Mouse (Mus musculus) layer of hippocampus, adult 9-10 months (tissue): ENCODE results near the gene Aif1l.
"Not testable (repeated sequence)": the region's sequence is repeated elsewhere in the genome, so short reads cannot be mapped to it uniquely, and the experiment has no call there.

Experiments
- DNase-seq: peaks from one replicate; pipeline ENCODE4 v3.0.0; 2022; ENCODE audit warnings: low spot score

Aif1l gene

DNA sequence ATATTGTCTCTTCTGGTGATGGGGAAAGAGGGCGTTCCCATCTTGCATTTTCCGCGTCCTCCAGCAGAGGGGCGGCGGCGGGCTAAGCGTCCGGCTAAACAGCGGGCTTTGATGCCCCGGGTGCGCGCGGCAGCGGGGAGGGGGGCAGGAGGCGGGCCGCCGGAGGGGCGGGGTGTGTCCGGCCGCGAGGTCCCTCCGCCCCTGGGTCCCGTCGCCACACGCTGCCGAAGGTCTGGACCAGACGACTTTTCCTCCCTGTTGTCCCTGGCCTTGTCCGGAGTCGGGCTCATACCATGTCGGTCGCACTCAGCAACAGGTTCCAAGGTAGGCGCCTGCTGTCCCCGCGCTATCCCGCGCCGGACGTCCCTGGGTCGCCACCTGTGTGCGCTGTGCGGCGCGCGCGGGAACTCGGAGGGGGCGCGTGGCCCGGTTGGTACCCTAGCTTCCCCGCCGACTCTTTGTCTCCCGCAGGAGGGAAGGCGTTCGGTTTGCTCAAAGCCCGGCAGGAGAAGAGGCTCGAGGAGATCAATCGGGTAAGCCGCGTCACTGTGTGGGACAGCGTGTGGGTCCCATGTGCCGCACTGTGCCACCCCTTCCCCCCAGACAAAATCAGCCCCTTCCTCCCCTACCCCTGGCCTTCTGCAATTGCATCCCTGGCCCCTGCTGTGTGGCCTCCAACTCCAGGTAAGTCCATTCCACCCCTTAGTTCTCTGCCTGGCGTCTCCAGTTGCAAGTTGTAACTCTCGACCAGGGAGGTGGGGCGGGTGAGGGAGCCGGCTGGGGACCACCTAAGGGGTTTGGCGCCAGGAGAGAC is at the start of gene Aif1l:
Gene Aif1l (plus strand): TSS at position 82 of the 814 bp plus-strand sequence.
- DNase-seq: no peak

DNA sequence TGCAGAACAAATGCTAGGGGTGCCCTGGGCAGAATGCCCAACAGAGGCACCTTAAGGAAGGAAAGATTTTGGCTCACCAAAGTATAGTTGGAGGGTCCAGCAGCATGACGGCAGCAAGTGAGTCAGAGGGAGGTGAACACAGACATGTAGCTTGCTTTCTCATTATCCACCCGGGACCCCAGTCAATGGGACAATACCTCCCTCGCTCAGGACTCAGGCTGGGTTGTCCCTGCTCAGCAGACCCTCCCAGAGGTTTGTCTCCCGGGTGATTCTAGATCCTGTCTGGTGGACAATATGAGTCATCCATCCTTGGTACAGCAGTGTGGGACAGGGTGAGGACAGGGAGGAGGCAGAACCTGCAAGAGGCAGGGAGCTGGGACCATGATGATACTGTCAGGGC is 49.0 kb upstream of the Aif1l start:
- no peak for DNase-seq

DNA sequence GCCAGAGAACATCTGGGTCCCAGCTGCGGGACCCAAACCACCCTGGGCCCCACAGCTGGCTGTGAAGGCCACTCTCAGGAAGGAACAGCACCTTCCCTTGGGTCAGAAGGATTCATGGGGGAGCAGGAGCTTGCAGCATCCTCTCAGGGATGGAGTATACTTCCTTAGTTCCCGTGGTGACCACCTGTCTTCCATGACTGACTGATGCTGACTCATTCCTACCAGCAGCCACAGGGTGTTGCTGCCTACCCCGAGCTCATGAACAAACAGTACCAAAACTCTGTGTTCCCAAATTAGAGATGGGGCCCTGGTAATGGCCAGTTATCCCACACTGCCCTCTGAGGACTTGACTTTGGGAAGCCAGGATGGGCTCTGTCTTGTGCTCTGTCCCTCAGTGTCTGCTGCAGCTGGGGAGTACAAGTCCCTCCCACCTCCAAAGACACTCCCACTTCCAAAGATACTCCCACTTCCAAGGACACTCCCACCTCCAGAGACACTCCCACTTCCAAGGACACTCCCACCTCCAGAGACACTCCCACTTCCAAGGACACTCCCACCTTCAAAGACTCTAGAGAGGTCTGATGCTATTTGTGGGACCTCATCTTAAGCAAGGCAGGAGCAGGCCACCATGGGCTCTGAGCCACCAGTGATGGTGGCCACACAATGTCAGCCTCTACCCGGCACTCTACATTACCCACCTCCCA is 48.1 kb upstream of the Aif1l start:
- DNase-seq: no peak

DNA sequence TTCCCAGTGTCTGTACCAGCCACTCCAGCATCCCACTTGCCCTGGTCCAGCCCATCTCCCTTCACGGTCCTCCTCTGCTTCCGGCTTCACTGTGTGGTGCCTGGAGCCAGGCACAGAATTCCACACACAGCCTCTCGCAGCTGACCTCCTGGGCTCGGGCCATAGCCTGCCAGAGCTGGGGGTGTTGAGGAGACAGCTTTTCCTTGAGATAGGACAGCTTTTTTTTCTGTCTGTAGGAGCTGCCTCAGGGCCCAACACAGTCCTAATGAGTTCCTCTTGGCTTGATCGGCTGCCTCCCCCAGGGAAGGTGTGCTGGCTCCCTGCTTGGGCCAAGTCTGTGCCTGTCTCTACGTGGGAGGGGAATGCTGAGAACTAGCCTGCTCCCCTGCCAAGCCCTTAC is 45.9 kb upstream of the Aif1l start:
- DNase-seq: no peak

DNA sequence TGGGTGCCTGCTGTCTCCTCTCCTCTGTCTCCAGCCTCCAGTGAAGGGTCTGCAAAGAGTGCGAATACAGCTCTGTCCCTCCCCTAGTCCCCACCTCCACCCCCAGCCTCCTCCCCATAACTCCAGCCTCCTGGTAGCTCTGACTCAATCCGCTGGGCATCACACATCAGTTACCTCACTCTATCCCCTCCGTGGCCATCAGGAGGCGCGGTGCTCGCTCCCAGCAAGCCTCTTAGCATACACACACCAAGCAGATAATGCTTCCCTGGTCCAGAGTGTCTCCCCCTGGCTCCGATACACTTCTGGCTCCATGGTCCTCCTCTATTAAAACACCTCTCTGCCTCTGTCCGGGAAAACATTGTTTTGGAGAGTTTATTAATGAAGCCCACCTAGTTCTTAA is 45.3 kb upstream of the Aif1l start:
- DNase-seq: no peak

DNA sequence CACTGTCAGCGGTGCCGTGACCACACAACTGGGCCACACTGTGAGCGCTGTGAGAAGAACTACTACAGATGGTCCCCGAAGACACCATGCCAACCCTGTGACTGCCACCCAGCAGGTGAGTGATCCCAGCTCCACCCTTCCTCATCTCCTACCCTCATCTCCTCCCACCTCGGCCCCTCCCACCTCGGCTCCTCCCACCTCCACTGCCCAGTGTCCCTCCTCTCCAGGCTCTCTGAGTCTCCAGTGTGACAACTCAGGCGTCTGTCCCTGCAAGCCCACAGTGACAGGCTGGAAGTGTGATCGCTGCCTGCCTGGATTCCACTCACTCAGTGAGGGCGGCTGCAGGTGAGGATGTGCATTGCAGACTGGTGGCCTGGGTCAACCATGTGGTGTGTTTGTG is 44.3 kb upstream of the Aif1l start:
- no peak for DNase-seq

DNA sequence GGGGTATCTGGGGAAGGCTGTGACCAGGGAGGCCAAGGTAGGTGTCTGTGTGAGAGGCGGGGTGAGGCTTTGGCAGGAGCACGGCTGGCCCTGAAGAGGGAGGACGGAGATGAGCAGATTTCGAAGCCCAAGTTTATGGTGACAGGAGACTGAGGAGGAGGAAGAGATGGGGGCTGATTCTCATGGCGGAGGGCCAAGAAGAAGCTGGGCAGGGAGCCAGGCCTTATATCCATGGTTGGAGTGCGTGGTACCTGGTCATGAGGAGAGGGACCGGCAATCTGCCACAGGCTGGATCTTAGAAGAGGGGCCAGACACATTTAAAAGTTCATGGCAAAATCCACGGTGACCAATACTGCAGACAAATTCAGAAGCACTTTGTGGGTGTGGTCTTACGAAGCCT is 43.5 kb upstream of the Aif1l start:
- DNase-seq: no peak

DNA sequence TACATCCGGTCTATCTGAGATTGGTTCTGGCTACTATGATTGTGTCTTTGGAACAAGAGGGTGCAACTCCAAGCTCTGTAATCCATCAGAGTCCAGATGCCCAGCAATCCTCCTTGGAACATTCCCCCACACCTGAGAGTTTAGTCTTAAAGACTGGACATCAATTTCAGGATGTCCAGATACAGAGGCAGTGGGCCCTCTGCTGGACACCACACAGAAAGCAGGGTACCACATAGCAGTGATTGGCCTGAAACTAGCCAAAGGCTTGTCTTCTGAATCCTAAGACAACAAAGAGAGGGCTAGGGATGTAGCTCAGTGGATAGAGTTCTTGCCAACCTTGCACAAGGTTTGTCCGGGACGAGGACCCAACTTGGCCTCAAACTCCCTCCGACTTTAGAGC is 37.4 kb upstream of the Aif1l start:
- no peak for DNase-seq

DNA sequence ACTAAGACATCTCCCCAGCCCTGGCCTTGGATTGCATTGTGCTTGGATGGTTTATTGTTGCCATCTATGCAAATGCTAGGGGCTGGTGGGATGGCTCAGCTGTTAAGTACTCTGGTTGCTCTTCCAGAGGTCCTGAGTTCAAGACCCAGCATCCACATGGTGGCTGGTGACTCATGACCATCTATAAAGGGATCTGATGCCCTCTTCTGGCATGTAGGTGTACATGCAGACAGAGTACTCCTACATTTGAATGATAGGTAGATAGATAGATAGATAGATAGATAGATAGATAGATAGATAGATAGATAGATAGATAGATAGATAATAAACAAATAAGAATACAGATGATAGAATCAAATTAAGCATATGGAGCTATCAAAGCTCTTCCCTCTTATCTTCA is 35.7 kb upstream of the Aif1l start:
- not testable (repeated sequence) for DNase-seq

DNA sequence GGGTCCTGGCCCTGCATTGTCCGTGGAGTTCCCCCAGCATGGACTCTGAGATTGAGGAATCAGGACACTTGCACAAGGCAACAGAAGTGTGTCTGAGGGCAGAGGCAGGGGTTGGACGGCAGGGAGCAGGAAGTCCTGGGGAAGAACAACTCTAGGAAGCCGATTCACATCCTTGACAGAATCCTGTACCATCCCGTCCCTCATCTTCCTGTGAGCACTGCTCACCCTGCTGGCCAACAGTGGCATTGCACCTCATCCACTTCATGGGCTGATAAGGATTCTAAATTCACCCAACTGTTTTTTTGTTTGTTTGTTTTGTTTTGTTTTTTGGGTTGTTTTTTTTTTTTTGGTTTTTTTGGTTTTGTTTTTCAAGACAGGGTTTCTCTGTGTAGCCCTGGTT is 34.8 kb upstream of the Aif1l start:
- peak; percentile 63 for DNase-seq

DNA sequence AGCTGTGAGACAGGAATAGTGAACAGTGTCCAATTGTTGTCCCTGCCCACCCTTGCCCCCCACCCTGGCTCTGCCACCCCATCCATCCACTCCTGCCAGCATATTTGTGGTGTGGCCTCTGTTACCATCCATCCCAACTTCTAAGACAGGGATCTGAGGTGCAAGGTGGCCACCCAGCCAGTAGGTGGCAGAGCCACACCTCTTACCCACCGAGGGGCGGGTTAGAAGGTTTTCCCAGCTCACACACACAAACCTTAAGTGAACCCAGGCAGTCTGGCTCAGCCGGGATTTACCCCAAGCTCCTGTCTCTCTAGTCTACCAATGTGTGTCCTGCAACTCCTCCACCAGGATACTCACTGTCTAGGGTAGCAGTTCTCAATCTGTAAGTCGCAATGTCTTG is 32.3 kb upstream of the Aif1l start:
- DNase-seq: peak; percentile 24

DNA sequence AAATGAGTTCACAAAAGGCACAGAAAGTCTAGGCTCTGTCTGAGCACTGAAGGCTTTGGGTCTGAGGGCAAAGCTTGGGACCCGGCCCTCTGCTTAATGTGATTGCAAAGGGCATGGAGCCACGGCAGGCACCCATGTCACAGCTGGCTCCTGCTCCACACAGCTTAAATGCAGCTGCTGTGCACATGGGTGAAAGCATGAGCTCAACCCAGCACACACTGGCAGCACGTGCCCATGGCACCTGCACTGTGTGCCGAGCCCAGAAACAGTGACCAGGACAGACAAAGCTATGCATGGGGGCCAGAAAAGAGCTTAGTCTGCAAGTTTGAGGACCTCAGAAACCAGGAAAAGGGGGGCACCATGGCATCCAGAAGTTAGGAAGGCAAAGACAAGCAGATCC is 26.3 kb upstream of the Aif1l start:
- no peak for DNase-seq

DNA sequence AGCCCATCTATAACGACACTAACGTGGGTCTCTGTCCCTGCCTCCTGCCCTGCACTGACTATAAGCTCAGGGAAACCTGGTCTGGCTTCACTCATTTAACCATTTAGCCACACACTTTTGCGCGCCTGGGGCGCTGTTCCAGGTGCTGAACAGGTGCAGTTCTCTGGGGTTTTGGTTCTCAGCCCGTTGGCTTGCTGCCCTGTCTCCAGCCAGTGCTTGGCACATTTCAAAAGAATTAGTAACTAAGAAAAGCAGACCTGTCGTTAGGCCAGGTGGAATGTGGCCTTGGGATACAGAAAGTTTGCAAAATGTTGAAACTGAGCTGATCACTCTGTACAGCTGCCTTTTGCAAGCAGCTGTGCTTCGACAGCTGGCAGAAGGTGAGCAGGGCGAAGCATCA is 25.1 kb upstream of the Aif1l start:
- DNase-seq: no peak

DNA sequence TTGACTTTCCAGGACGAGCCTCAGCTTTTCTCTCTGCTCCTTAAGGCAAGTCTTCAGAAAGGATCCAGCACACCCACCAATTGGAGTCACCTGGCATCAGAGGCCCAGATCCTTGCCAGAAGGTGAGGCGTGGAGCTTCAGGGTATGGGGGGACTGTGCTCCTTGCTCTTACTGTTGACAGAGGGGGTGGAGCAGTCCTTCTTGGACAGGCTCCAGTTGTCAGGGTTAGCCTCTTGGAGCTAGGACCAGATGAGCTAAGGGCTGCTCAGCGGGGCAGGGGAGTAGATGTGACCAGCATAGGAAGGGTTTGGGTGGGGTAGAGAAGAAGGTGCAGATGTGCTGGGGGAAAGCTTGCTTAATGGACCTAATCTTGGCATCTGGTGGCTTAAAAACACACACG is 24.0 kb upstream of the Aif1l start:
- no peak for DNase-seq

DNA sequence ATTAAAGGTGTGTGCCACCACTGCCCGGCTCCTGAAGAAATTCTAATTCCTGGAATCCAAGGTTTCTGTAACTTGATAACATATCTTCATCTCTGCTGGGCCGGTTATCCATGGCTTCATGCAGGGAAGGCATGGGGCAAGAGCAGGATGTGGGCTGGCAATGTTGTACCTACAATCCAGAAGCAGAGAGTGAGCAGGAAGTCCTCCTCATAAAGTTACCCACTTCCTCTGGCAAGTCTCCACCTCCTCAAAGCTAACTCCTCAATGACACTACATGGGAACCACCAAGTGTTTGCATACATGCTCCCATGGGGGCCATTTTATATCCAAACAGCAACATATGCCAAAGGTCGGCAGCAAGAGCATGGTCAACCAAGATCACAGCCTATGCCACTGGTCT is 20.3 kb upstream of the Aif1l start:
- DNase-seq: no peak

DNA sequence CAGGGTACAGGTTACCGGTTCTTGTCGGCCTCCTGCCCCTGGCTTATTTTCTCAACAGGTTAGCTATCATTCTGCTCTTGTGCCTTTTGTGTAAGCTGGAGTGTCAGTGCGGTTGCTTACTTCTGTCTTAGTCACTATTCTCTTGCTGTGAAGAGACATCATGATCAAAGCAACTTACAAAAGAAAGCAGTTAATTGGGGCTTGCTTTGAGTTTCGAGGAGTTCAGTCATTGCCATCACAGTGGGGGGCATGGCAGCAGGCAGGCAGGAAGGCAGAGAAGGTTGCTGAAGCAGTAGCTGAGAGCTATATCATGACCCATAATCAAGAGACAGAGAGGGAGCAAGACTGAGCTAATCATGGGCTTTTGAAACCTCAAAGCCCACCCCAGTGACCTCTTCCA is 15.4 kb upstream of the Aif1l start:
- no peak for DNase-seq

DNA sequence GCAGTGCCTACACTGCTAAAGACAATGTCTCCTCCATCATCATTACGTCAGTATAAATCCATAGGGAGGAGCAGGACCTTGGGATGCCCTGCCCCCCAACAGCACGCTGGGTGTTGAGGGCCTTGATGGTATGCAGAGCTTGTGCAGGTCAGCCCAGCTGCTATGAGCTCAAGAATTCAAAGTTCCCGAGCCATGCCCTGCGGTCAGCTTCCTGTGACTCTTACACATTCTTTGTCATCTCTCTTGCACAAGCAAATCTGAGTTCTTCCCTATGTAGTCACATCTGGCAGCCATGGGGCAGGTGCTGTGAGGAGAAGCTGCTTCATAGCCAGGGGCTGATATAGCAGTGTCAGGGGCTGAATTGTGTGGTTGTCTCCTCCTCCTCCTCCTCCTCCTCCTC is 14.9 kb upstream of the Aif1l start:
- no peak for DNase-seq

DNA sequence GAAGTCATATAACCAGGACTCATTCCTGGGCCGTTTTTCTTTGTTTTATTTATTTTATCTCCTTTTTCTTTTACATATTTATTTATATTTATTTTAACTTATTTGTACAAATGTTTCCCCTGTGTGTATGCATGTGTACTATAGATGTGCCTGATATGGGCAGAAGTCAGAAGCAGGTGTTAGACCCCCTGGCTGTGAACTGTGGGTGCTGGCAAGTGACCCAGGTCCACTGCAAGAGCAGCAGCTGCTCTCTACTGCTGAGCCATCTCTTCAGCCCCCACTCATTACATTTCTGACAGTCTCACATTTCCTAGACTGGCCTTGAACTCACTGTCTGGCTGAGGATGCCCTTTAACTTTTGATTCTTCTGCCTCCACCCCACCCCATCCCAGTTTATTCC is 11.6 kb upstream of the Aif1l start:
- no peak for DNase-seq

DNA sequence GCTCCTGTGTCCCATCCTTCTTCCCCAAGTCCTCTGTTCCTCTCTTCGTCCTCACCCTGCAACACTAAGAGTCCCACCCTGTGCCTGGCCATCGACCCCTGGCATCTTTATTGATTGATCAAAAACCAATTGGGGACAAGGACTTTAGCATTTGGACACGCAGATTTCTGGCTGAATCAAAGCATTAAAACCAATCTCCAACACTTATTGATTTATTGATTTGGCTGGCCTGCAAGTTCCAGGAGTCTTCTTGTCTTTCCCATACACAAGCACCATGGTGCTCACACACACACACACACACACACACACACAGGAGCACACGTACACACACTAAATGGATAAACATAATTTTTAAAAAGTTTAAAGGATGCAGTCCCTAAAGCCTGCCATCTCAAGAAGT is 6.9 kb upstream of the Aif1l start:
- DNase-seq: no peak

DNA sequence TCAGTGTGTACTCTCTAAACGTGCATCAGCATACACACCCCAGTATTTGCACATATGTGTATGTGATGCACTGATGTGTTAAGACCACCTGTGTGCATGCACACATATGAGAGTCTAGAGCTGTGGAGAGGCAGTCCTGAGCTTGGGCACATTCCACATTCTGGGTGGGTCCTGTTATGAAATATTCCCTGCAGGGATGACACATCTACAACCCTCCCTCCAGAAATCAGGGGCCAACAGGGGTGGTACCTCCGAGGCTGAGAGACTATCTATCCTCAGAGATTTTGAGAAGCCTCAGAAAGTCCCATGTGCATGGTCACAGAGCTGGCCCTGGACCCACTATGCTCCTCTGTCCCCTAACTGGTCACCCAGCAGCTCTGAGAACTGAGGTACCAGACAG is 4.4 kb upstream of the Aif1l start:
- DNase-seq: no peak

DNA sequence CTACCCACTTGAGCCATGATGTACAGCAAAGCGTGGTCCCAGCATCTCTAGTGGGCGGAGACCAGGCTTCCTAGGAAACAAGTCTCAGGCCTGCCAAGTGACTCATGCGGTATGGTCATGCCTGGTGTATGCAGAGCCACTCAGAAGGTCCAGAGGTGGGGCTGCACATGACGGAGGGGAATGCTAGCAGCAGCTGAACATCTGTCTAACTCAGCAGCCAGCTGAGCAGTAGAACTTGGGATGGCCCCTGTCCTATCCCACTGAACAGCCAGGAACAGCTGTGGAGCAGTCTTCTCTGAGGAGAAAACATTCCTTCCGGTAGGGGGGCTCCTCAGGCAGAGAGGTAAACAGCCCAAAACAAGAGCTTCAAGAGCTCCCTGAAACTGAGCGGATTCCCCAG is 1.5 kb upstream of the Aif1l start:
- no peak for DNase-seq

DNA sequence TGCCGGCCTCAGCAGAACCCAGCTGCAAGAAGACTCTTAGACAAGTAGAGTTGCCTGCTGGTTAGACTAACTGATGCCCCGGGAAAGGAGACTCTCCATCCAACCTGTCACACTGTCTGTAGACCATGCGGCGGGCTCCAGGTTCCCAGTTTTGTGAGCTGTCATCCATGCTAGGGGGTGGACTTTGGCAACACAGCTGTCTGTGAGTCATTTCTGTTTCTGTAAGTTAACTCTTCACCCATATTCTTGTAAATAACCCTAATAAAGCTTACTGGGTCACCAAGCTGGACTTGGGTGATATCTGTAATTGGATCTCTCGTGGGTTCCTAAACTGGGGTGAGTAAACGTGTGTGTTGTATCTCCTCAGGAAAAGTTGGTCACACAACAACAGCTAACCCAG is 1.1 kb upstream of the Aif1l start:
- DNase-seq: no peak

DNA sequence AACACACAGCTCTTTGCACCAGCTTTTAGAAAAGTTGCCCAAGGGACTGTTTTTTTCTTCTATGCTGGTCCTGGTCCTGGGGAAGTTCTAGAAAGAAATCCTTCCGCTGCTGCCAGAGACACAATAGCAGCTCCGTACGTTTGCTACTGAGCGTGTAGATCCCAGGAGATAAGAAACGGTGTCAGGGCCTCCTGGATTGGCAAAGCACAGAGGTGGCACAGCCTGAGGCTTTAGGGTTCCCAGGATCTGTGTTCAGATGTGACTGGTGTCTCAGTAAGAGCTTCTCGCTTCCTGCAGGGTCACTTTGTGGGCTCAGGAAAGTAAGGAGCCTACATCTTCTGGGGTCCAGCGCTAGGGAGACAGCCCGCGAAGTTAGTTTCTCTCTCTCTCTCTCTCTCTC is 1.0 kb downstream of the Aif1l start:
- DNase-seq: no peak

DNA sequence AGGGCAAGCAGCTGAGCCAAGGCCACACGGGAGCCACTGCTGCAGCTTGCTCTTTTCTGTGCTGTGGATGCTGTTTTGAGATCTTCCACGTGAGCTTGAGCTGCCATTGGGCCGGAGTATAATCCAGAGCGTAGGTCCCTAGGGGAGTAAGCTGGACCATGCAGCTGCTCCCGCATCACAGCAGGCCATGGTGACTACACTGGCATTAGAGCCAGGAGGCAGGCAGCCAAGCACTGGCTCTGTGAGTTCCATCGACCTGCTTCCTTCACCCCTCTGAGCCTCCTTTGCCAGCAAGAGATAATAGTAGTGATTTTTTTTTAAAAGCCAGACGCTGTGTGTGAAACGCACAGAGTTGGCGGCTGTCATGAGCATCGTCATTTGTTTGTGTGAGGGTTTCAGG is 2.3 kb downstream of the Aif1l start:
- no peak for DNase-seq
